Mouse (Mus musculus) midbrain, embryonic 11.5 days (tissue): ENCODE data around the gene Ifna14. TPM values are rescaled to one million over a fixed set of nuclear protein-coding genes. Genes with fewer than 3 reads are reported as not detected.

Experiments used
- ATAC-seq: fragments of 200-750 bp; cut with Nextera tagmentation; 2 replicates; pipeline ENCODE4 v1.8.0; 2017; ENCODE audit warnings: moderate TSS enrichment, moderate library complexity; ENCODE audit not compliant: low FRiP score
- DNase-seq: peaks from one replicate; pipeline ENCODE4 v3.0.0; 2015; ENCODE audit warnings: low spot score; ENCODE audit errors: missing footprints
- H3K27ac ChIP-seq: fragments of 300-500 bp; sonication (generic); 2 replicates; pipeline ENCODE4 v1.5.1; 2014; ENCODE audit warnings: low read depth, low read length
- H3K27me3 ChIP-seq: fragments of 300-500 bp; sonication (generic); 2 replicates; pipeline ENCODE4 v1.6.1; 2014; ENCODE audit warnings: mild to moderate bottlenecking, low read length, moderate library complexity, mixed read lengths; ENCODE audit not compliant: control insufficient read depth, insufficient read depth
- H3K36me3 ChIP-seq: fragments of 300-500 bp; sonication (generic); 2 replicates; pipeline ENCODE4 v1.6.1; 2014; ENCODE audit warnings: mild to moderate bottlenecking, low read length, moderate library complexity, mixed read lengths; ENCODE audit not compliant: control insufficient read depth, insufficient read depth
- H3K4me1 ChIP-seq: fragments of 300-500 bp; sonication (generic); 2 replicates; pipeline ENCODE4 v1.6.1; 2014; ENCODE audit warnings: low read length; ENCODE audit not compliant: control insufficient read depth, insufficient read depth
- H3K4me2 ChIP-seq: fragments of 300-500 bp; sonication (generic); 2 replicates; pipeline ENCODE4 v1.6.1; 2014; ENCODE audit warnings: mild to moderate bottlenecking, moderate library complexity
- H3K4me3 ChIP-seq: fragments of 300-500 bp; sonication (generic); 2 replicates; pipeline ENCODE4 v1.5.1; 2014; ENCODE audit warnings: low read depth, low read length
- H3K9ac ChIP-seq: fragments of 300-500 bp; sonication (generic); 2 replicates; pipeline ENCODE4 v1.6.1; 2014; ENCODE audit warnings: low read length
- H3K9me3 ChIP-seq: fragments of 300-500 bp; sonication (generic); 2 replicates; pipeline ENCODE4 v1.6.1; 2016; ENCODE audit warnings: low read length; ENCODE audit not compliant: control insufficient read depth
- WGBS: fragments of 180-500 bp; shearing (Covaris S2); extraction: QIAGEN DNeasy Blood & Tissue Kit; methylation state at CpG from one replicate; pipeline ENCODE4 v1.1.7; 2014; 5-methylcytosine and 5-hydroxymethylcytosine counted together
- polyA plus RNA-seq: library from polyadenylated mRNA; unstranded; fragments of >200 nt; fragmentation: Nextera tagmentation; extraction: Ambion mirVana; gene quantifications from 2 replicates; pipeline ENCODE4 v1.2.1, GENCODE M21; 2014

The Ifna14 gene
- polyA plus RNA-seq, 1 experiment from 2014 or later, result not detected

DNA sequence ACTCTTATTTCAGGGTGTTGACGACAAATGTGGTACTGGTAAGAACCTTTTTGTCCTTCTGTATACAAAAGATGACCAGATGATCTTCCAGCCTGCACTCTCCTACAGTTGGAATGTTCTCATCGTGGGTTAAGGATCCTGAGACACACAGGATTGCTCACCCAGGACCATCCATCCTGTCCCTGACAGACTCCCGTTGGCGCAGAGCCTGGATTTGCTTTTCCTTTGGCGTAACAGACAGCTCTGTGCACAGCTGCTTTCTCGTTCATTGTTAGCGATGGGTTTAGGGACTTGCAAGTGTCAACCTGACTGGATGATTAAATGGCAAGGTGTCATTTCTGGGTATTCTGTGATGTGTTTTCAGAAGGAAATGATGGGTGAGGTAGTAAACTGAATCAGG, 35.0 kb downstream of the Ifna14 start:
- Histone ChIP-seq H3K9me3 (no peaks in the 10 kb centered on the region), H3K4me1 (no peaks in the 10 kb centered on the region), H3K36me3 (no peaks in the 10 kb centered on the region), H3K4me3 (no peak overlapping the region), H3K9ac (no peak overlapping the region), H3K4me2 (no peak overlapping the region), H3K27me3 (no peaks in the 10 kb centered on the region), H3K27ac (no peak overlapping the region)
- ATAC-seq (no peak), DNase-seq (no peak)
- WGBS, result 91% methylated on average over 7 of the region's 7 CpGs

DNA sequence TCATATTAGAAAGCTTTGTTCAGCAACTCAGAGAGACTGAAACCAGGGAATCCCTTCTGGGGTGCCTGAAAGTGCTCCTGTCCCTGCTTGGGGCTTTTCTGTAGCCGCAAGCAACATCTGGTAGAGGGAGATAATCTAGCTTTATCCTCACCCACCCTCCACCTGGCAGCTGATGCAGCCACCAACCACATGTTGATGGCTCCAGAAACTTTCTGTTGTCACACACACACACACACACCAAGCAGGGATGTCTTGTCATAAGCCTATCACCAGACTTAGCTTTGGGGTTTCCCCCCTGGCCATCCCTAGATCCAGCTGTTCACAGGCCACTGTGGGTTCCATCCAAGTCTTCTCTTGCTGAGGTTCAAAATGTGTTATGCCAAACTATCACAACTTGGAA, 35.9 kb downstream of the Ifna14 start:
- Histone ChIP-seq H3K36me3 (no peaks in the 10 kb centered on the region), H3K27ac (no peak overlapping the region), H3K9ac (no peak overlapping the region), H3K9me3 (no peaks in the 10 kb centered on the region), H3K4me1 (no peaks in the 10 kb centered on the region), H3K27me3 (no peaks in the 10 kb centered on the region), H3K4me2 (no peak overlapping the region), H3K4me3 (no peak overlapping the region)
- no peak for ATAC-seq
- 88% methylated on average over 1 of the region's 1 CpGs for WGBS
- no peak for DNase-seq

DNA sequence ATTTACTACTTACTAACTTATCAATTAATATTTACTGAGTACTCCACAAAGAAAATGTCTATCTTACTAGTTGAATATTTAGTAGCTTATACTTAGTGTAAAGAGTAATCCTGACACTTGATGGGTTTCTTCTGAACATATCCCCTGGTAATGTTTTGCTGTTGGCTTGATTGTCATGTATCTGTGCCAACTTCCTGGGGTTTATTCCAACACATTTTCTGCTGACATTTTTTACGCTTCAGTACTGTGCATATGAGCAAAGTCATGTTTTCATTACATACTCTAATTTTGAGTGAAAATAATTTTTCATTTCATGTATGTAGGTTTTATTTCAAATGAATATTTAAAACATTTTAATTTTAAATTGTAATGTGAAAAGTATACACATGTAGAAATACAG, 36.7 kb downstream of the Ifna14 start:
- Histone ChIP-seq H3K27me3 (no peaks in the 10 kb centered on the region), H3K4me2 (no peak overlapping the region), H3K27ac (no peak overlapping the region), H3K4me3 (no peak overlapping the region), H3K9me3 (no peaks in the 10 kb centered on the region), H3K36me3 (no peaks in the 10 kb centered on the region), H3K4me1 (no peaks in the 10 kb centered on the region), H3K9ac (no peak overlapping the region)
- DNase-seq (no peak), ATAC-seq (no peak)
- 92% methylated on average over 1 of the region's 1 CpGs for WGBS

DNA sequence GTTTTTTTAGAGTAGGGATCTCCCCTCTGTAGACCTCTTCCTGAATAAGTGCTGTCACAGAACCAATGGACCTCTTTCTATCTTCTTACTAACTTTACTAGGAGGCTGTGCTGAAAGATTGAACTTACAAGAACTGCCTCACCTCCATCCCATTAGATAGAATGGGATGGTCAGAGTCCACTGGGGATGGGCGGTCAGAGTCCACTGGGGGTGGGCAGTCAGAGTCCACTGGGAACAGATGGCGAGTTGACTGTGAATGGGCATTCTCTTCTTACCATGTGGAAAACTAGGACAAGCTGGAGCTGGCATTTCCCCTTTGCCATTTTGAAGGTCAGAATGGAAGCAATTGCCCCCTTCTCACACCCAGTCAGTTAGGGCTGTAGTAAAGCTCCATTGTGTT, 38.1 kb downstream of the Ifna14 start:
- 95% methylated on average over 2 of the region's 2 CpGs for WGBS
- ATAC-seq, result no peak
- H3K4me3 ChIP-seq, result no peak overlapping the region

DNA sequence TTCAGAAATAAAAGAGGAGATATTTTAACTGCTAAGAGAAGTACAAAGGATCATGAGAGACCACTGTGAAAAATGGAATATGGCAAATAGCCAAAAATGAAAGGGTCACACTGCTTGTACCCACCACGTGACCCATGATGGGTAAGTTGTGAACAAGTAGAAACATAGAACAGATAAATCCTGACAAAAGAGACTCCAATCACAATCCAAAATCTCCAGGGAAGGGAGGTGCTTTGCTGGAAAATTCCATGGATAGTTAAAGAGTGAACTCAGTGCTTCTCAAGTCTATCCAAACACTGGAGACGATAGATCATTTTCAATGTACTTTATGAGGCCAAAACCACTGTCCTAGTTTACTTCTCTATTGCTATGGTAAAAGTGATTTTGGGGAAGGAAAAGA, 40.7 kb downstream of the Ifna14 start:
- no peak overlapping the region for H3K27ac ChIP-seq
- H3K4me3 ChIP-seq, result no peak overlapping the region
- WGBS, result 92% methylated on average over 2 of the region's 2 CpGs
- no peak overlapping the region for H3K4me2 ChIP-seq
- no peaks in the 10 kb centered on the region for H3K9me3 ChIP-seq
- no peak overlapping the region for H3K9ac ChIP-seq
- no peaks in the 10 kb centered on the region for H3K36me3 ChIP-seq
- no peaks in the 10 kb centered on the region for H3K4me1 ChIP-seq
- H3K27me3 ChIP-seq, result no peaks in the 10 kb centered on the region
- no peak for DNase-seq
- no peak for ATAC-seq

More for the DNA sequence above, 38.1 kb downstream of the Ifna14 start:
- DNase-seq, result no peak
- Histone ChIP-seq H3K36me3 (no peaks in the 10 kb centered on the region), H3K4me2 (no peak overlapping the region), H3K9me3 (no peaks in the 10 kb centered on the region), H3K4me1 (no peaks in the 10 kb centered on the region), H3K27ac (no peak overlapping the region), H3K9ac (no peak overlapping the region), H3K27me3 (no peaks in the 10 kb centered on the region)

DNA sequence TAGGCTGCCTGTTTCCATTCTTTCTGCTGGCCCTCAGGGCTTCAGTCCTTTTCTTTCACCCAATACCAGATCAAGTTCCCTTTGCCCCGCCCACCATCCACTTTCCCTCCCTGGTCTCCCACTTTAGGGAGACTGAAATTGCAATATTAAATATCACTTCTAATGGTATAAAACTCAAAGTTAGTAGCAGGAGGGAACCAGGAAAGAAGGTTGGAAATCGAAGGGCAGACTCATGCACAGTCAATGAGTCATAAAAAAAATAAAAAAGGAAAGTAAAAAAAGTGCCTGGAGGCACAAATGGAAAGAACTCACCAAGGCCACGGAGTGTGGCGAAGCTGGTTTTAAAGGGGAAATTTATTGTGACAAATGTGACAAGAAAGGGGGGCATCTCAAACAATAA, 41.3 kb downstream of the Ifna14 start:
- Histone ChIP-seq H3K9me3 (no peaks in the 10 kb centered on the region), H3K4me3 (no peak overlapping the region), H3K9ac (no peak overlapping the region), H3K4me1 (no peaks in the 10 kb centered on the region), H3K27ac (no peak overlapping the region), H3K27me3 (no peaks in the 10 kb centered on the region), H3K36me3 (no peaks in the 10 kb centered on the region), H3K4me2 (no peak overlapping the region)
- ATAC-seq (no peak), DNase-seq (no peak)
- 79% methylated on average over 4 of the region's 4 CpGs for WGBS

DNA sequence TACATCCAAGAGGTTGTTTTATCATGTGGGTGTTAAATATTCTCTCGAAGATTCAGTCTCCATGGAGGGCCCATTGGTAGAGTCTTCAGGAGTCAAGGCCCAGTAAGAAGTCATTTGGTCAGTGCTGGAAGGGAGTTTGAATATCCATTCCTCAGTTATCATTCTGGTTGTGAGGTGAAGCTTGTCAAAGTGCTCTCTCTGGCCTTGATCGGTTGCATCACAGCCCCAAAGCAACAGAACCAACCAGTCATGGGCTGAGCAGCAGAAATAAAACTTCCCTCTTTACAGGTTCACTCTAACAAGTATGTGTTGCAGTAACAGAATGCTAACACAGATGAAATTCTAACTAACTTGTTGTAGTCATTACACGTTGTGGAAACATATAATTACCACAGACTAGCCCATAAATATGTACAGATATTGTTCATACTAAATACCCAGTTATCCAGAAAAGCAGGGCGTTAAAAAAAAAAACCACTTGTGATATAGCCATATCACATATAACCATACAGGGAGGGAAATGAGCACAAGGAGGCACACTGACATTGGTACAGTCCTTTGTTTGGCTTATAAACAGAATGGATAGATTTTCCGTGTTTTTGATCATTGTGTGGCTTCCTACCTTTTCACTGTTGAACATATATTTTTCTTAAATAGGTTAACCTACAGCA, 45.1 kb downstream of the Ifna14 start:
- Histone ChIP-seq H3K9ac (no peak overlapping the region), H3K4me1 (no peaks in the 10 kb centered on the region), H3K36me3 (no peaks in the 10 kb centered on the region), H3K27ac (no peak overlapping the region), H3K27me3 (no peaks in the 10 kb centered on the region), H3K4me2 (no peak overlapping the region), H3K4me3 (no peak overlapping the region), H3K9me3 (no peaks in the 10 kb centered on the region)
- WGBS, result 82% methylated on average over 5 of the region's 5 CpGs
- DNase-seq (no peak), ATAC-seq (no peak)

DNA sequence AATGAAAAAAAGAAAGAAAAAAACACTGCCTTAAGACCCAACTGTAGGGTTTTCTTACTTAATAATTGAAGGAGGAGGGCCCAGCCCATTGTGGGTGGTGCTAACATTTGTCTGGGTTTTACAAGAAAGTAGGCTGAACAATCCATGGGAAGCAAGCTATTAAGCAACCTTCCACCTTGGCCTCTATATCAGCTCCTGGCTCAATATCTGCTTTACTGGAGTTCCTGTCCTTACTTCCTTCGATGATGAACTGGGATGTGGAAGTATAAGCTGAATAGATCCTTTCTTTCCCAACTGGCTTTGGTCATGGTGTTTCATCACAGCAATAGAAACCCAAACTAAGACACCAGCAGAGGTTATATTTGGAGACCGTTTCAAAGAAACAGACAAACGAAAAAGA, 46.2 kb downstream of the Ifna14 start:
- Histone ChIP-seq H3K9ac (no peak overlapping the region), H3K4me2 (no peak overlapping the region), H3K36me3 (no peaks in the 10 kb centered on the region), H3K27me3 (no peaks in the 10 kb centered on the region), H3K27ac (no peak overlapping the region), H3K4me1 (no peaks in the 10 kb centered on the region), H3K9me3 (no peaks in the 10 kb centered on the region), H3K4me3 (no peak overlapping the region)
- ATAC-seq, result no peak
- 87% methylated on average over 3 of the region's 3 CpGs for WGBS
- no peak for DNase-seq

DNA sequence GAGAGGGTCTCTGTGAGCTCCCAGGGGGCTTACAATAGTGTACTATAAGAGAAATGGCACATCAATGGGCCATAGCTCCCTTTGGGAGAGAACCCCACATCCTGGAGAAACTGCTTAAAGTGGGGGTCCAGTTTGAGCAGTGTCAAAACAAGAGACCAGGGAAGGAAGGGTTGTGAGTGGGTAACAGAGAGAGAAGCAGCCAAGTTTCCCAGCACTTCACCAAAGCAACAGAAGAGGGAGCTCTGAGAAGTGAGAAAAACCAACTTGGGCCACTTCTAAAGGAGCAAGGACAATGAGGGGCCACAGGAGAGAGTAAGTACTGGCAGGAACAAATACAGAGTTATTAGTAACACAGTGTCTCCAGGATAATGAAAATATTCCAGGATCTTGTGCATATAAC, 48.4 kb downstream of the Ifna14 start:
- DNase-seq (peak; percentile 85), ATAC-seq (no peak)
- Histone ChIP-seq H3K4me2 (no peak overlapping the region), H3K27me3 (no peaks in the 10 kb centered on the region), H3K36me3 (no peaks in the 10 kb centered on the region), H3K9me3 (no peaks in the 10 kb centered on the region), H3K9ac (no peak overlapping the region), H3K27ac (no peak overlapping the region), H3K4me1 (no peaks in the 10 kb centered on the region), H3K4me3 (no peak overlapping the region)
